Comparison of ENCODE assay signal across 8 mouse cellular contexts in genomic region chr5:24452030-24452690, GRCm38 (mm10). TPM values are rescaled to one million over a fixed set of nuclear protein-coding genes. Genes with fewer than 3 reads are reported as not detected.
DNase-seq lines count a peak whose midpoint lies in the region; ATAC-seq lines count a peak whose summit lies in the region.

Gene Agap3 (plus strand): TSS chr5:24452177.

- H3K27ac ChIP-seq in embryonic facial prominence, embryonic 15.5 days (replicated peaks), result peak within 1 kb of the TSS; percentile 88
- H3K27ac ChIP-seq in heart, embryonic 13.5 days (replicated peaks), result peak within 1 kb of the TSS; percentile 91

- under 1% methylated on average over 57 of the region's 85 CpGs for WGBS in embryonic facial prominence, embryonic 15.5 days
- under 1% methylated on average over 50 of the region's 85 CpGs for WGBS in heart, embryonic 13.5 days

- H3K27me3 ChIP-seq in embryonic facial prominence, embryonic 15.5 days, result no peaks in the 10 kb centered on the region
- H3K27me3 ChIP-seq in heart, embryonic 13.5 days (replicated peaks), result peaks cover 5% of the 10 kb centered on the region; the same call in 1 of the 2 replicates

- H3K4me3 ChIP-seq in embryonic facial prominence, embryonic 15.5 days (replicated peaks), result peak within 1 kb of the TSS; percentile 84
- H3K4me3 ChIP-seq in heart, embryonic 13.5 days, result peak within 1 kb of the TSS; percentile 90

- no peaks in the 10 kb centered on the region for H3K36me3 ChIP-seq in embryonic facial prominence, embryonic 15.5 days
- H3K36me3 ChIP-seq in heart, embryonic 13.5 days, result no peaks in the 10 kb centered on the region

- no peak for DNase-seq in cerebellum, adult 9-10 months
- peak; percentile 61 for DNase-seq in adrenal gland, postnatal 10 days
- no peak for DNase-seq in layer of hippocampus, adult 8-10 months (ENCODE audit: low spot score in 2 of 2)
- peak; percentile 53 for DNase-seq in lung, postnatal 10 days
- peak; percentile 37 for DNase-seq in right cerebral cortex, postnatal 14 days

- no peaks in the 10 kb centered on the region for H3K9me3 ChIP-seq in embryonic facial prominence, embryonic 15.5 days (replicated peaks)
- no peaks in the 10 kb centered on the region for H3K9me3 ChIP-seq in heart, embryonic 13.5 days

- H3K9ac ChIP-seq in embryonic facial prominence, embryonic 15.5 days, result peak within 1 kb of the TSS; percentile 95
- peak within 1 kb of the TSS; percentile 99 for H3K9ac ChIP-seq in heart, embryonic 13.5 days

- peaks cover 57% of the 10 kb centered on the region for H3K4me1 ChIP-seq in embryonic facial prominence, embryonic 15.5 days
- H3K4me1 ChIP-seq in heart, embryonic 13.5 days, result peaks cover 55% of the 10 kb centered on the region

- ATAC-seq in cerebellum, adult (ENCODE audit: insufficient number of reproducible peaks, low FRiP score, low TSS enrichment), result peak; percentile 6; the same call in 1 of the 2 replicates
- ATAC-seq in embryonic facial prominence, embryonic 15.5 days (ENCODE audit: insufficient number of reproducible peaks, low FRiP score, low TSS enrichment, low read depth), result peak; percentile 6
- ATAC-seq in heart, embryonic 13.5 days (ENCODE audit: extremely low read depth, insufficient number of reproducible peaks, low FRiP score, low TSS enrichment), result no peak; the same call in 1 of the 2 replicates

- H3K4me2 ChIP-seq in embryonic facial prominence, embryonic 15.5 days (replicated peaks), result peak within 1 kb of the TSS; percentile 90
- peak within 1 kb of the TSS; percentile 98 for H3K4me2 ChIP-seq in heart, embryonic 13.5 days

RNA-seq across cellular contexts. Expression of gene Agap3, which starts in this region (rescaled TPM):
- total RNA-seq in adrenal gland, postnatal 10 days (2021), result 10 to 100 TPM; 67.6 to 72.2 TPM
- 45.0 and 49.9 TPM in 2 replicates for polyA plus RNA-seq in embryonic facial prominence, embryonic 15.5 days (2015; fragmentation: Nextera tagmentation; extraction: Ambion mirVana)
- 14.4 and 16.5 TPM in 2 replicates for polyA plus RNA-seq in heart, embryonic 13.5 days (2015; fragmentation: Nextera tagmentation; extraction: Ambion mirVana)
- 100 to 1,000 TPM; 563 to 611 (median 584) TPM for total RNA-seq in layer of hippocampus, adult 8-10 months (2022)

Comparison
In these comparisons a context has a peak if more than half of its experiments do, and no peak if none do; other contexts are left out.
1. RNA of gene Agap3 (total RNA-seq): 563 to 611 TPM in layer of hippocampus, adult 8-10 months; 67.6 to 72.2 TPM in adrenal gland, postnatal 10 days; every median in the first group is over 4 times any median in the second.
2. DNase-seq: peak in adrenal gland, postnatal 10 days (single experiment), lung, postnatal 10 days (single experiment) and right cerebral cortex, postnatal 14 days (single experiment); none in cerebellum, adult 9-10 months (single experiment) and layer of hippocampus, adult 8-10 months (0 of 2).